Comparison of ENCODE assay signal across 10 mouse cellular contexts in genomic region chr11:103192956-103193824, GRCm38 (mm10). TPM values are rescaled to one million over a fixed set of nuclear protein-coding genes. Genes with fewer than 3 reads are reported as not detected.
A peak's percentile ranks its signal among the peaks of the same experiment; 100 is the strongest.
DNase-seq lines count a peak whose midpoint lies in the region; ATAC-seq and TF ChIP-seq lines count a peak whose summit lies in the region.
"Had no signal": no experiment of that assay in that cellular context is flagged by ENCODE, and none has a peak within 500 bp of the region (broad histone marks: within the 10 kb centered on the region; RNA-seq: fewer than 3 reads in every experiment).

No protein-coding gene starts in this region.

- H3K9me3 ChIP-seq in ES-E14 (ENCODE audit: control insufficient read depth, insufficient read depth, low read depth, low read length): no peaks in the 10 kb centered on the region
- H3K9me3 ChIP-seq in embryonic facial prominence, embryonic 15.5 days (replicated peaks): no peaks in the 10 kb centered on the region
- H3K9me3 ChIP-seq in intestine, embryonic 16.5 days (ENCODE audit: control insufficient read depth, low read length): no peaks in the 10 kb centered on the region
- no peaks in the 10 kb centered on the region for H3K9me3 ChIP-seq in midbrain, embryonic 12.5 days

- peak; percentile 21; the same call in 1 of the 2 replicates for ATAC-seq in embryonic facial prominence, embryonic 15.5 days (ENCODE audit: insufficient number of reproducible peaks, low FRiP score, low TSS enrichment, low read depth)
- peak; percentile 62; the same call in 1 of the 2 replicates for ATAC-seq in intestine, embryonic 16.5 days
- ATAC-seq in midbrain, embryonic 12.5 days (ENCODE audit: low FRiP score, low read depth): no peak
- ATAC-seq in erythroblast, adult 5-6 weeks (replicated peaks; ENCODE audit: low FRiP score, poor library complexity, severe bottlenecking): no peak

- peak overlapping the region; percentile 11; the same call in 1 of the 2 replicates for H3K9ac ChIP-seq in ES-E14 (ENCODE audit: insufficient read depth, low read depth, low read length, poor library complexity, severe bottlenecking)
- H3K9ac ChIP-seq in embryonic facial prominence, embryonic 15.5 days: no peak overlapping the region; the same call in 1 of the 2 replicates
- H3K9ac ChIP-seq in intestine, embryonic 16.5 days (ENCODE audit: low read depth, low read length): peak overlapping the region; percentile 41; the same call in 1 of the 2 replicates
- H3K9ac ChIP-seq in midbrain, embryonic 12.5 days (replicated peaks): no peak overlapping the region

- in situ Hi-C loops in ES-E14 (cut with MboI; ENCODE audit: low sequenced_read_pairs in 2 of 2, unreplicated experiment in 2 of 2): no loop called here

- peak overlapping the region; percentile 55 for H3K4me2 ChIP-seq in embryonic facial prominence, embryonic 15.5 days (replicated peaks)
- H3K4me2 ChIP-seq in intestine, embryonic 16.5 days (ENCODE audit: low read depth, low read length): peak overlapping the region; percentile 55
- peak overlapping the region; percentile 52 for H3K4me2 ChIP-seq in midbrain, embryonic 12.5 days (replicated peaks)

- intact Hi-C loops in gastrocnemius, adult 2 months (cut with DNase I): no loop called here

- no peak overlapping the region for H3K27ac ChIP-seq in gastrocnemius, adult 2 months
- H3K27ac ChIP-seq in ES-E14 (ENCODE audit: insufficient read depth, low read depth, low read length, poor library complexity, severe bottlenecking): no peak overlapping the region
- no peak overlapping the region for H3K27ac ChIP-seq in embryonic facial prominence, embryonic 15.5 days (replicated peaks)
- H3K27ac ChIP-seq in intestine, embryonic 16.5 days (ENCODE audit: low read length): no peak overlapping the region
- no peak overlapping the region for H3K27ac ChIP-seq in midbrain, embryonic 12.5 days (replicated peaks)

- H3K36me3 ChIP-seq in ES-E14 (ENCODE audit: control insufficient read depth, insufficient read depth, low read length, poor library complexity, severe bottlenecking): no peaks in the 10 kb centered on the region
- no peaks in the 10 kb centered on the region for H3K36me3 ChIP-seq in embryonic facial prominence, embryonic 15.5 days
- H3K36me3 ChIP-seq in intestine, embryonic 16.5 days (ENCODE audit: control insufficient read depth, insufficient read depth, low read length): no peaks in the 10 kb centered on the region
- no peaks in the 10 kb centered on the region for H3K36me3 ChIP-seq in midbrain, embryonic 12.5 days

- WGBS in embryonic facial prominence, embryonic 15.5 days: 12% methylated on average over 44 of the region's 44 CpGs
- 12% methylated on average over 44 of the region's 44 CpGs for WGBS in intestine, embryonic 16.5 days
- 2% methylated on average over 44 of the region's 44 CpGs for WGBS in midbrain, embryonic 12.5 days

- H3K4me1 ChIP-seq in ES-E14 (ENCODE audit: control insufficient read depth in 2 of 2, insufficient read depth in 2 of 2, low read length in 2 of 2, poor library complexity in 1 of 2): peaks cover 0 to 12% of the 10 kb centered on the region in 2 experiments; a peak in 2 of 4 replicates
- H3K4me1 ChIP-seq in embryonic facial prominence, embryonic 15.5 days: peaks cover 18% of the 10 kb centered on the region
- peaks cover 6% of the 10 kb centered on the region; the same call in 1 of the 2 replicates for H3K4me1 ChIP-seq in intestine, embryonic 16.5 days (ENCODE audit: control insufficient read depth, insufficient read depth, low read length)
- H3K4me1 ChIP-seq in midbrain, embryonic 12.5 days: peaks cover 9% of the 10 kb centered on the region

- peak; percentile 39 for DNase-seq in gastrocnemius, adult 2 months
- DNase-seq in gastrocnemius, adult 18-20 months (ENCODE audit: low spot score): no peak
- DNase-seq in ES-E14 (ENCODE audit: low read depth, low spot score): no peak
- DNase-seq in spleen, postnatal 14 days (ENCODE audit: low spot score in 2 of 2): no peak

- peak overlapping the region; percentile 21; the same call in 1 of the 2 replicates for H3K4me3 ChIP-seq in gastrocnemius, adult 2 months
- H3K4me3 ChIP-seq in ES-E14 (ENCODE audit: insufficient read depth in 1 of 2, low read depth in 1 of 2, low read length in 2 of 2, poor library complexity in 1 of 2, severe bottlenecking in 1 of 2): peak overlapping the region; percentile 63 to 65; a peak in 3 of 4 replicates
- H3K4me3 ChIP-seq in embryonic facial prominence, embryonic 15.5 days (replicated peaks): peak overlapping the region; percentile 32
- H3K4me3 ChIP-seq in intestine, embryonic 16.5 days (ENCODE audit: low read length): peak overlapping the region; percentile 25
- peak overlapping the region; percentile 26 for H3K4me3 ChIP-seq in midbrain, embryonic 12.5 days
- H3K4me3 ChIP-seq: erythroblast, embryonic 14.5 days had no signal

- H3K27me3 ChIP-seq in embryonic facial prominence, embryonic 15.5 days: peaks cover 77% of the 10 kb centered on the region
- peaks cover 46% of the 10 kb centered on the region for H3K27me3 ChIP-seq in intestine, embryonic 16.5 days (replicated peaks; ENCODE audit: control insufficient read depth, insufficient read depth, low read length)
- H3K27me3 ChIP-seq in midbrain, embryonic 12.5 days: peaks cover 91% of the 10 kb centered on the region

- peak; percentile 45 for TF ChIP-seq CTCF in gastrocnemius, adult 2 months (IDR thresholded peaks at IDR 0.05)

TF ChIP-seq in ES-E14, 5 proteins besides CTCF, POLR2A, EP300 and RAD21:
- TF ChIP-seq ZC3H11A (IDR thresholded peaks at IDR 0.05; ENCODE audit: borderline replicate concordance, low read depth, low read length) (no peak), CHD2 (IDR thresholded peaks at IDR 0.05; ENCODE audit: low read depth, low read length) (no peak), ZNF384 (IDR thresholded peaks at IDR 0.05; ENCODE audit: low read depth, low read length) (no peak), MAFK (IDR thresholded peaks at IDR 0.05; ENCODE audit: insufficient read depth, low read depth, low read length) (no peak), HCFC1 (IDR thresholded peaks at IDR 0.05; ENCODE audit: borderline replicate concordance, insufficient read depth, low read length) (no peak)

RNA-seq across cellular contexts. Expression of gene 1700023F06Rik, which starts 15.2 kb away (rescaled TPM):
- not detected for total RNA-seq in gastrocnemius, adult 2 months (2021)
- not detected for total RNA-seq in gastrocnemius, adult 18-20 months (2021)
- 0.26 TPM in 1 of 2 replicates, not detected in the other for total RNA-seq in ES-E14 (2012; rRNA removed)
- 1.4 and 2.0 TPM in 2 replicates for polyA plus RNA-seq in embryonic facial prominence, embryonic 15.5 days (2015; fragmentation: Nextera tagmentation; extraction: Ambion mirVana)
- 0.57 and 0.83 TPM in 2 replicates for polyA plus RNA-seq in intestine, embryonic 16.5 days (2015; fragmentation: Nextera tagmentation; extraction: Ambion mirVana)
- polyA plus RNA-seq in midbrain, embryonic 12.5 days (2016; fragmentation: Nextera tagmentation; extraction: Ambion mirVana): not detected in 2 replicates
- not detected in 2 replicates for total RNA-seq in erythroblast, adult 5-6 weeks (2015; ENCODE audit: low replicate concordance)
- not detected in 2 replicates for total RNA-seq in erythroblast, adult 5-6 weeks (2017; ENCODE audit: low replicate concordance)
- polyA plus RNA-seq: erythroblast, embryonic 14.5 days had no signal

RNA-seq across cellular contexts. Expression of gene Fmnl1, which starts 22.3 kb away (rescaled TPM):
- 1 to 10 TPM; 4.2 to 5.7 TPM for total RNA-seq in gastrocnemius, adult 2 months (2021)
- total RNA-seq in gastrocnemius, adult 18-20 months (2021): 1 to 10 TPM; 5.1 to 8.1 TPM
- total RNA-seq in ES-E14 (2012; rRNA removed): 0.94 and 1.9 TPM in 2 replicates
- 2.7 TPM in 2 replicates for polyA plus RNA-seq in embryonic facial prominence, embryonic 15.5 days (2015; fragmentation: Nextera tagmentation; extraction: Ambion mirVana)
- polyA plus RNA-seq in intestine, embryonic 16.5 days (2015; fragmentation: Nextera tagmentation; extraction: Ambion mirVana): 2.2 and 2.3 TPM in 2 replicates
- 1.3 and 1.8 TPM in 2 replicates for polyA plus RNA-seq in midbrain, embryonic 12.5 days (2016; fragmentation: Nextera tagmentation; extraction: Ambion mirVana)
- total RNA-seq in erythroblast, adult 5-6 weeks (2015; ENCODE audit: low replicate concordance): 70.7 and 93.0 TPM in 2 replicates
- total RNA-seq in erythroblast, adult 5-6 weeks (2017; ENCODE audit: low replicate concordance): 8.6 and 16.9 TPM in 2 replicates

RNA-seq across cellular contexts. Expression of gene Spata32, which starts 25.0 kb away (rescaled TPM):
- total RNA-seq in gastrocnemius, adult 2 months (2021): not detected
- not detected for total RNA-seq in gastrocnemius, adult 18-20 months (2021)
- total RNA-seq in ES-E14 (2012; rRNA removed): not detected in 2 replicates
- not detected in 2 replicates for polyA plus RNA-seq in embryonic facial prominence, embryonic 15.5 days (2015; fragmentation: Nextera tagmentation; extraction: Ambion mirVana)
- not detected in 2 replicates for polyA plus RNA-seq in intestine, embryonic 16.5 days (2015; fragmentation: Nextera tagmentation; extraction: Ambion mirVana)
- polyA plus RNA-seq in midbrain, embryonic 12.5 days (2016; fragmentation: Nextera tagmentation; extraction: Ambion mirVana): 0.21 TPM in 1 of 2 replicates, not detected in the other
- total RNA-seq in erythroblast, adult 5-6 weeks (2015; ENCODE audit: low replicate concordance): not detected in 2 replicates
- total RNA-seq in erythroblast, adult 5-6 weeks (2017; ENCODE audit: low replicate concordance): not detected in 2 replicates
- polyA plus RNA-seq: C2C12; erythroblast, embryonic 14.5 days had no signal

Comparison
In these comparisons a context has a peak if more than half of its experiments do, and no peak if none do; other contexts are left out.
1. H3K9ac ChIP-seq: peak in ES-E14 (single experiment) and intestine, embryonic 16.5 days (single experiment); none in embryonic facial prominence, embryonic 15.5 days (single experiment) and midbrain, embryonic 12.5 days (single experiment).
2. ATAC-seq: peak in embryonic facial prominence, embryonic 15.5 days (single experiment) and intestine, embryonic 16.5 days (single experiment); none in midbrain, embryonic 12.5 days (single experiment) and erythroblast, adult 5-6 weeks (single experiment).
3. Peak in every context shown above with its lines, with median percentiles within 50 percentile points of each other: H3K4me3 ChIP-seq and H3K4me2 ChIP-seq.